Comparison of ENCODE assay signal across 16 mouse cellular contexts in genomic region chr1:131491579-131491978, GRCm38 (mm10). TPM values are rescaled to one million over a fixed set of nuclear protein-coding genes. Genes with fewer than 3 reads are reported as not detected.
DNase-seq lines count a peak whose midpoint lies in the region; ATAC-seq and TF ChIP-seq lines count a peak whose summit lies in the region.
"Had no signal": no experiment of that assay in that cellular context is flagged by ENCODE, and none has a peak within 500 bp of the region (broad histone marks: within the 10 kb centered on the region; RNA-seq: fewer than 3 reads in every experiment).

No protein-coding gene starts in this region.

- 25% methylated on average over 4 of the region's 4 CpGs for WGBS in heart, embryonic 11.5 days (ENCODE audit: insufficient replicate concordance)
- 65% methylated on average over 4 of the region's 4 CpGs for WGBS in heart, adult 2 months
- 37% methylated on average over 4 of the region's 4 CpGs for WGBS in kidney, embryonic 16.5 days
- 34% methylated on average over 4 of the region's 4 CpGs for WGBS in neural tube, embryonic 14.5 days
- WGBS in thymus, adult 2 months: 86% methylated on average over 4 of the region's 4 CpGs

- H3K4me3 ChIP-seq in heart, embryonic 11.5 days (ENCODE audit: low read depth, low read length): no peak overlapping the region
- H3K4me3 ChIP-seq in heart, adult 2 months: no peak overlapping the region
- H3K4me3 ChIP-seq in kidney, embryonic 16.5 days (ENCODE audit: low read length): no peak overlapping the region
- no peak overlapping the region for H3K4me3 ChIP-seq in cortical plate, adult 2 months (ENCODE audit: insufficient read depth, low read length)
- no peak overlapping the region for H3K4me3 ChIP-seq in neural tube, embryonic 14.5 days (ENCODE audit: low read depth, low read length)
- no peak overlapping the region for H3K4me3 ChIP-seq in thymus, adult 2 months (ENCODE audit: control insufficient read depth, insufficient read depth, low read length)
- H3K4me3 ChIP-seq: embryonic facial prominence, embryonic 12.5 days; limb, embryonic 12.5 days; liver, embryonic 13.5 days; myocyte had no signal

- 0 out of 2 replicates have a peak, but pooled peaks cover 2% of the 10 kb centered on the region for H3K79me2 ChIP-seq in heart, adult 2 months (replicated peaks; ENCODE audit: control insufficient read depth, insufficient read depth, low read length)

- TF ChIP-seq CTCF in heart, adult 2 months (IDR thresholded peaks at IDR 0.05): no peak
- TF ChIP-seq CTCF in cortical plate, adult 2 months (IDR thresholded peaks at IDR 0.05; ENCODE audit: extremely low read depth, insufficient read depth, low read length): no peak
- TF ChIP-seq CTCF in thymus, adult 2 months (IDR thresholded peaks at IDR 0.05; ENCODE audit: borderline replicate concordance, control insufficient read depth, extremely low read depth, insufficient read depth, low read length, poor library complexity): no peak

- no peaks in the 10 kb centered on the region for H3K27me3 ChIP-seq in heart, embryonic 11.5 days (ENCODE audit: control insufficient read depth, insufficient read depth, low read length)
- no peaks in the 10 kb centered on the region for H3K27me3 ChIP-seq in heart, adult 2 months (ENCODE audit: control insufficient read depth, insufficient read depth, low read length)
- H3K27me3 ChIP-seq in kidney, embryonic 16.5 days (ENCODE audit: insufficient read depth, low read length): no peaks in the 10 kb centered on the region
- no peaks in the 10 kb centered on the region for H3K27me3 ChIP-seq in neural tube, embryonic 14.5 days (ENCODE audit: control insufficient read depth, insufficient read depth, low read length)
- no peaks in the 10 kb centered on the region for H3K27me3 ChIP-seq in thymus, adult 2 months (ENCODE audit: control insufficient read depth, insufficient read depth, low read length)
- H3K27me3 ChIP-seq: embryonic facial prominence, embryonic 12.5 days; limb, embryonic 12.5 days; liver, embryonic 13.5 days had no signal

- no peak for DNase-seq in heart, adult 2 months
- DNase-seq in kidney, postnatal 4 days: no peak
- no peak for DNase-seq in thymus, adult 2 months
- DNase-seq: adrenal gland, postnatal 25 days; heart, postnatal 36 days; liver, embryonic 13.5 days; thymus, adult 18-20 months had no signal

- H3K36me3 ChIP-seq in heart, embryonic 11.5 days (ENCODE audit: control insufficient read depth, insufficient read depth, low read length): no peaks in the 10 kb centered on the region
- peaks cover 27% of the 10 kb centered on the region for H3K36me3 ChIP-seq in heart, adult 2 months (ENCODE audit: control insufficient read depth, insufficient read depth, low read length)
- no peaks in the 10 kb centered on the region for H3K36me3 ChIP-seq in kidney, embryonic 16.5 days (ENCODE audit: insufficient read depth, low read length)
- no peaks in the 10 kb centered on the region for H3K36me3 ChIP-seq in neural tube, embryonic 14.5 days (ENCODE audit: control insufficient read depth, insufficient read depth, low read length)
- H3K36me3 ChIP-seq in thymus, adult 2 months (ENCODE audit: control insufficient read depth, insufficient read depth, low read length): no peaks in the 10 kb centered on the region
- H3K36me3 ChIP-seq: embryonic facial prominence, embryonic 12.5 days; limb, embryonic 12.5 days; liver, embryonic 13.5 days had no signal

- peak overlapping the region; percentile 31 for H3K4me2 ChIP-seq in heart, embryonic 11.5 days
- H3K4me2 ChIP-seq in kidney, embryonic 16.5 days (replicated peaks; ENCODE audit: low read depth, low read length): 0 out of 2 replicates have a peak overlapping the region, but pooled peaks have one; percentile 18
- H3K4me2 ChIP-seq in neural tube, embryonic 14.5 days (ENCODE audit: low read depth, low read length): no peak overlapping the region
- H3K4me2 ChIP-seq: embryonic facial prominence, embryonic 12.5 days; limb, embryonic 12.5 days; liver, embryonic 13.5 days had no signal

- no peak overlapping the region for H3K9ac ChIP-seq in heart, embryonic 11.5 days (ENCODE audit: low read depth, low read length)
- H3K9ac ChIP-seq in heart, adult 2 months (ENCODE audit: low read depth, low read length): no peak overlapping the region
- no peak overlapping the region for H3K9ac ChIP-seq in kidney, embryonic 16.5 days (replicated peaks; ENCODE audit: low read length)
- no peak overlapping the region for H3K9ac ChIP-seq in neural tube, embryonic 14.5 days (replicated peaks; ENCODE audit: low read depth, low read length)
- H3K9ac ChIP-seq: embryonic facial prominence, embryonic 12.5 days; limb, embryonic 12.5 days; liver, embryonic 13.5 days had no signal

- no peak overlapping the region for H3K27ac ChIP-seq in heart, embryonic 11.5 days (ENCODE audit: low read depth, low read length)
- H3K27ac ChIP-seq in heart, adult 2 months: no peak overlapping the region
- H3K27ac ChIP-seq in kidney, embryonic 16.5 days (ENCODE audit: low read length): no peak overlapping the region
- H3K27ac ChIP-seq in cortical plate, adult 2 months (ENCODE audit: insufficient read depth, low read length): peak overlapping the region; percentile 46; the same call in 1 of the 2 replicates
- H3K27ac ChIP-seq in neural tube, embryonic 14.5 days (ENCODE audit: low read depth, low read length): peak overlapping the region; percentile 31; the same call in 1 of the 2 replicates
- H3K27ac ChIP-seq in thymus, adult 2 months (ENCODE audit: control insufficient read depth, insufficient read depth, low read length): no peak overlapping the region
- H3K27ac ChIP-seq: embryonic facial prominence, embryonic 12.5 days; kidney, postnatal 0 days; limb, embryonic 12.5 days; liver, embryonic 13.5 days had no signal

- H3K9me3 ChIP-seq in heart, embryonic 11.5 days (replicated peaks; ENCODE audit: control insufficient read depth, low read length): no peaks in the 10 kb centered on the region
- no peaks in the 10 kb centered on the region for H3K9me3 ChIP-seq in kidney, embryonic 16.5 days (ENCODE audit: low read length)
- H3K9me3 ChIP-seq in neural tube, embryonic 14.5 days (ENCODE audit: control insufficient read depth, low read length): no peaks in the 10 kb centered on the region
- H3K9me3 ChIP-seq: embryonic facial prominence, embryonic 12.5 days; limb, embryonic 12.5 days; liver, embryonic 13.5 days had no signal

- ATAC-seq in heart, embryonic 11.5 days (replicated peaks; ENCODE audit: insufficient number of reproducible peaks, low FRiP score, low TSS enrichment): no peak
- ATAC-seq in kidney, embryonic 16.5 days (ENCODE audit: low FRiP score, low TSS enrichment): peak; percentile 49; the same call in 1 of the 2 replicates
- ATAC-seq in neural tube, embryonic 14.5 days (ENCODE audit: low read depth): peak; percentile 53; the same call in 1 of the 2 replicates
- ATAC-seq: intestine, postnatal 0 days had no signal

- TF ChIP-seq POLR2A in heart, adult 2 months (IDR thresholded peaks at IDR 0.05; ENCODE audit: insufficient read depth, low read depth, low read length): no peak
- no peak for TF ChIP-seq POLR2A in cortical plate, adult 2 months (IDR thresholded peaks at IDR 0.05; ENCODE audit: extremely low read depth, insufficient read depth, low read length)
- TF ChIP-seq POLR2A in thymus, adult 2 months (IDR thresholded peaks at IDR 0.05; ENCODE audit: control insufficient read depth, extremely low read depth, insufficient read depth, low read length, poor library complexity): no peak

- intact Hi-C loops in heart, adult 2 months (cut with DNase I): no loop called here

- TF ChIP-seq EP300 in heart, adult 2 months (IDR thresholded peaks at IDR 0.05; ENCODE audit: insufficient read depth, low read depth, low read length): no peak

- peaks cover 40% of the 10 kb centered on the region for H3K4me1 ChIP-seq in heart, embryonic 11.5 days (ENCODE audit: control insufficient read depth, insufficient read depth, low read length)
- peaks cover 6% of the 10 kb centered on the region for H3K4me1 ChIP-seq in heart, adult 2 months (ENCODE audit: control insufficient read depth, insufficient read depth, low read length)
- H3K4me1 ChIP-seq in kidney, embryonic 16.5 days (ENCODE audit: insufficient read depth, low read length): peaks cover 36% of the 10 kb centered on the region
- peaks cover 17% of the 10 kb centered on the region for H3K4me1 ChIP-seq in cortical plate, adult 2 months (ENCODE audit: control insufficient read depth, insufficient read depth, low read length)
- H3K4me1 ChIP-seq in neural tube, embryonic 14.5 days (ENCODE audit: control insufficient read depth, insufficient read depth, low read length): peaks cover 10% of the 10 kb centered on the region; the same call in 1 of the 2 replicates
- peaks cover 5% of the 10 kb centered on the region for H3K4me1 ChIP-seq in thymus, adult 2 months (replicated peaks; ENCODE audit: control insufficient read depth, insufficient read depth, low read length)

RNA-seq across cellular contexts. Expression of gene Srgap2, which starts 35.6 kb away (rescaled TPM):
- 19.4 and 23.3 TPM in 2 replicates for polyA plus RNA-seq in heart, embryonic 11.5 days (2014; fragmentation: Nextera tagmentation; extraction: Ambion mirVana)
- total RNA-seq in heart, adult 2 months (2021): 10 to 100 TPM; 15.9 to 20.5 TPM
- 15.2 and 16.9 TPM in 2 replicates for polyA plus RNA-seq in heart, adult 2 months (2012; rRNA removed)
- polyA plus RNA-seq in kidney, embryonic 16.5 days (2015; fragmentation: Nextera tagmentation; extraction: Ambion mirVana): 11.5 and 18.1 TPM in 2 replicates
- 41.2 and 42.8 TPM in 2 replicates for polyA plus RNA-seq in cortical plate, adult 2 months (2012; rRNA removed)
- polyA plus RNA-seq in neural tube, embryonic 14.5 days (2014; fragmentation: Nextera tagmentation; extraction: Ambion mirVana): 38.6 and 55.6 TPM in 2 replicates
- polyA plus RNA-seq in thymus, adult 2 months (2012; rRNA removed): 28.3 and 37.6 TPM in 2 replicates

RNA-seq across cellular contexts. Expression of gene Fam72a, which starts 36.1 kb away (rescaled TPM):
- polyA plus RNA-seq in heart, embryonic 11.5 days (2014; fragmentation: Nextera tagmentation; extraction: Ambion mirVana): 3.2 and 3.4 TPM in 2 replicates
- under 1 TPM; 0.73 to 0.78 TPM for total RNA-seq in heart, adult 2 months (2021)
- 0.18 and 0.29 TPM in 2 replicates for polyA plus RNA-seq in heart, adult 2 months (2012; rRNA removed)
- 2.1 and 2.6 TPM in 2 replicates for polyA plus RNA-seq in kidney, embryonic 16.5 days (2015; fragmentation: Nextera tagmentation; extraction: Ambion mirVana)
- polyA plus RNA-seq in cortical plate, adult 2 months (2012; rRNA removed): 1.0 and 1.2 TPM in 2 replicates
- 0.48 and 1.1 TPM in 2 replicates for polyA plus RNA-seq in neural tube, embryonic 14.5 days (2014; fragmentation: Nextera tagmentation; extraction: Ambion mirVana)
- polyA plus RNA-seq in thymus, adult 2 months (2012; rRNA removed): 1.8 and 1.9 TPM in 2 replicates

Comparison
In these comparisons a context has a peak if more than half of its experiments do, and no peak if none do; other contexts are left out.
1. H3K27ac ChIP-seq: peak in cortical plate, adult 2 months (single experiment) and neural tube, embryonic 14.5 days (single experiment); none in heart, embryonic 11.5 days (single experiment), heart, adult 2 months (single experiment), kidney, embryonic 16.5 days (single experiment) and thymus, adult 2 months (single experiment).